Mouse (Mus musculus): ENCODE measurements around the gene Ncf1. TPM values are rescaled to one million over a fixed set of nuclear protein-coding genes. Genes with fewer than 3 reads are reported as not detected.
A peak's percentile ranks its signal among the peaks of the same experiment; 100 is the strongest.

Ncf1 gene
- polyA plus RNA-seq, 1 experiment = 2.7 TPM

DNA sequence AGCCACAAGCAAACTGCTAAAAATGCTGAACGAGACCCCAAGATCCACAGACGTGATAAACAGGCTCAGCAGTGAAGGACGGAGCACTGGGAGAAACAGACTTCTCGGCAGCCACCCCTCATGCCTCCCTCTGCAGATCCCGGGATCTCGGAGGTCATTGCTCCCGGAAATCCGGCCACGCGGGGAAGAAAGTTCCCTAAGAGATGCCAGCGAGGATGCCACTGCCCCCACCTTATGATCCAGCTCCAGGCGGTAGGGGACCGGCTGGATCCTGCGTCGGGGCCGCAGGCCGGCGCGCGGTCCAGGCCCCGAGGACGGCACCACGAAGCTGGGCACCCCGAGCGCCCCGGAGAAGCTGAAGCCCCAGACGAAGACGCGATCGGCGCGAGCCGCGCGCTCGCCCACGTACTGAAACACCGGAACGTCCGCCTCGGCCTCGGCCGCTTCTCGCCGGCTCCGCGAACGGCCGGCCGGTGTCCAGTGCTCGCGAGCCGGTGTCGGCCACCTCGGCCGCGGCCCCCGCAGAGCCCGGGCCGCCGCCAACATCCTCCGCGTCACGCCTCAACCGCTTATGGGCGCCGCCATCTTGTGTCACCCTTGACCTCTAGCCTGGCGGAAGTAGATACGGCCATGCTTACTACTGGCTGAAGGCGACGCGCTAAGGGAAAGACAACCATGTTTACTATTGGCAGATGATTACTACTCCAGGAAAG lies 53.1 kb downstream of the Ncf1 start, which contains the start of gene Rcc1l:
Gene Rcc1l, minus strand, starts transcription at position 606 of the 713 bp plus-strand sequence.
- DNase-seq (ENCODE audit: low read depth) = peak; percentile 97
- no peak for TF ChIP-seq CTCF (IDR thresholded peaks at IDR 0.05; ENCODE audit: borderline replicate concordance, extremely low read depth, insufficient read depth, insufficient read length)
- peak; percentile 37; the same call in 1 of the 2 replicates for TF ChIP-seq POLR2A (IDR thresholded peaks at IDR 0.05; ENCODE audit: borderline replicate concordance, extremely low read depth, insufficient read depth, insufficient read length, poor library complexity, severe bottlenecking)

DNA sequence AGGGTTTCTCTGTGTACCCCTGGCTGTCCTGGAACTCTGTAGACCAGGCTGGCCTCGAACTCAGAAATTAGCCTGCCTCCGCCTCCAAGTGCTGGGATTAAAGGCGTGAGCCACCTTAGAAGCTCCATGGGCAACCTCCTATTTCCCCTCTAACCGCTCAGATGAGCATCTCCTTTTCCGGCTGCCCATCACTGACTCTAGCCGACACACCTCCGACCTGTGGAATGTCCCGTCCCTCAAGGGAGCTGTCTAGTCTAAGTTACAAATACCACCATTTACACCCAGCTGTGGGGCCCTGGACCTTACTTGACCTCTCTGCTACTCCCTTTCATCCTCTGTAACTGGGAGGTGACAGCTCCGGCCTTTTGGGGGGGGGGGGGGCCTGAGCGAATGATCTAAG lies 53.7 kb downstream of the Ncf1 start:
- no peak for DNase-seq (ENCODE audit: low read depth)

GRCm38 (mm10) chr5:134173206-134173605 lies 56.2 kb downstream of the Ncf1 start:
- peak; percentile 61 for TF ChIP-seq CTCF (IDR thresholded peaks at IDR 0.05; ENCODE audit: borderline replicate concordance, extremely low read depth, insufficient read depth, insufficient read length)
- TF ChIP-seq POLR2A (IDR thresholded peaks at IDR 0.05; ENCODE audit: borderline replicate concordance, extremely low read depth, insufficient read depth, insufficient read length, poor library complexity, severe bottlenecking) = no peak
- DNase-seq (ENCODE audit: low read depth) = peak; percentile 19

More for the DNA sequence above, 53.7 kb downstream of the Ncf1 start:
- TF ChIP-seq CTCF (IDR thresholded peaks at IDR 0.05; ENCODE audit: borderline replicate concordance, extremely low read depth, insufficient read depth, insufficient read length) = no peak
- TF ChIP-seq POLR2A (IDR thresholded peaks at IDR 0.05; ENCODE audit: borderline replicate concordance, extremely low read depth, insufficient read depth, insufficient read length, poor library complexity, severe bottlenecking) = no peak

DNA sequence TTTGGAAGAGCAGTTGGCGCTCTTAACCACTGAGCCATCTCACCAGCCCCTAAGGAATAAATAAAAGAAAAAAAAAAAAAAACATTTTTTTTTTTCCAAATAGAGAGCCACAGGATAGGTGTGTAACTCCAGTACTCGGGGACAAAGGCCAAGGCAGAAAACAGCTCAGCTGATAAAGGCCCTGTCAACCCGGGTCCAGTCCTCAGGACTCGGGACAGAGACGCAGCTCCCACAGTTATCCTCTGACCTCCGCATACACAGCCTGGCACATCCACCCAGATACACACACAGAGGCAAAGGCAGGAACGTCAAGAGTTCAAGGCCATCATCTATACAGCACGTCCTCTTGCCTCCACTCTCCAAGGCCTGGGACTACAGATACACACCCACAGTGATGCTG lies 59.3 kb downstream of the Ncf1 start:
- TF ChIP-seq CTCF (IDR thresholded peaks at IDR 0.05; ENCODE audit: borderline replicate concordance, extremely low read depth, insufficient read depth, insufficient read length) (no peak), POLR2A (IDR thresholded peaks at IDR 0.05; ENCODE audit: borderline replicate concordance, extremely low read depth, insufficient read depth, insufficient read length, poor library complexity, severe bottlenecking) (no peak)
- no peak for DNase-seq (ENCODE audit: low read depth)

Other genes starting within 250 kb of the Ncf1 start
- gene Castor2, start 129.9 kb downstream of the Ncf1 start, polyA plus RNA-seq (2012; rRNA removed) = 22.1 and 38.3 TPM in 2 replicates
- gene Rcc1l, start 52.9 kb downstream of the Ncf1 start, polyA plus RNA-seq (2012; rRNA removed) = 15.5 and 18.0 TPM in 2 replicates
- gene Gtf2ird2, start 45.6 kb downstream of the Ncf1 start, polyA plus RNA-seq (2012; rRNA removed) = 17.9 and 22.1 TPM in 2 replicates
- 156 and 196 TPM in 2 replicates for gene Gtf2i, start 85.1 kb upstream of the Ncf1 start, polyA plus RNA-seq (2012; rRNA removed)
- gene Gtf2ird1, start 227.1 kb upstream of the Ncf1 start, polyA plus RNA-seq (2012; rRNA removed) = 78.1 and 80.5 TPM in 2 replicates